ENCODE assay signal across 10 mouse cellular contexts in genomic region chr11:52431594-52431993, GRCm38 (mm10). TPM values are rescaled to one million over a fixed set of nuclear protein-coding genes. Genes with fewer than 3 reads are reported as not detected.
DNase-seq lines count a peak whose midpoint lies in the region; ATAC-seq and TF ChIP-seq lines count a peak whose summit lies in the region.
"Had no signal": no experiment of that assay in that cellular context is flagged by ENCODE, and none has a peak within 500 bp of the region (broad histone marks: within the 10 kb centered on the region; RNA-seq: fewer than 3 reads in every experiment).

No protein-coding gene starts in this region.

- H3K4me3 ChIP-seq in lung, embryonic 14.5 days (ENCODE audit: low read depth, low read length), result no peak overlapping the region
- no peak overlapping the region for H3K4me3 ChIP-seq in lung, adult 2 months (replicated peaks; ENCODE audit: extremely low read depth, low read depth, low read length)
- H3K4me3 ChIP-seq in thymus, adult 2 months (ENCODE audit: control insufficient read depth, insufficient read depth, low read length), result no peak overlapping the region
- H3K4me3 ChIP-seq: erythroblast, embryonic 14.5 days; midbrain, embryonic 13.5 days had no signal

- no peak overlapping the region for H3K4me2 ChIP-seq in lung, embryonic 14.5 days
- H3K4me2 ChIP-seq: midbrain, embryonic 13.5 days had no signal

- H3K9ac ChIP-seq in lung, embryonic 14.5 days, result no peak overlapping the region
- H3K9ac ChIP-seq: midbrain, embryonic 13.5 days had no signal

- H3K36me3 ChIP-seq in lung, embryonic 14.5 days (ENCODE audit: insufficient read depth), result no peaks in the 10 kb centered on the region
- H3K36me3 ChIP-seq in thymus, adult 2 months (ENCODE audit: control insufficient read depth, insufficient read depth, low read length), result no peaks in the 10 kb centered on the region
- H3K36me3 ChIP-seq: midbrain, embryonic 13.5 days had no signal

- no peak for TF ChIP-seq CTCF in lung, embryonic 14.5 days (IDR thresholded peaks at IDR 0.05; ENCODE audit: low read depth)
- TF ChIP-seq CTCF in lung, adult 2 months (IDR thresholded peaks at IDR 0.05; ENCODE audit: insufficient read depth, low read length), result no peak
- TF ChIP-seq CTCF in thymus, adult 2 months (IDR thresholded peaks at IDR 0.05; ENCODE audit: borderline replicate concordance, control insufficient read depth, extremely low read depth, insufficient read depth, low read length, poor library complexity), result no peak

- no peak for ATAC-seq in lung, embryonic 14.5 days (ENCODE audit: insufficient read depth)
- ATAC-seq: midbrain, embryonic 13.5 days had no signal

- H3K27ac ChIP-seq in lung, embryonic 14.5 days (ENCODE audit: low read depth), result no peak overlapping the region
- no peak overlapping the region for H3K27ac ChIP-seq in thymus, adult 2 months (ENCODE audit: control insufficient read depth, insufficient read depth, low read length)
- H3K27ac ChIP-seq: midbrain, embryonic 13.5 days had no signal

- WGBS in lung, embryonic 14.5 days, result 41% methylated on average over 5 of the region's 5 CpGs
- 31% methylated on average over 5 of the region's 5 CpGs for WGBS in lung, adult 2 months
- 88% methylated on average over 5 of the region's 5 CpGs for WGBS in thymus, adult 2 months

- intact Hi-C loops in gastrocnemius, postnatal 14 days (cut with DNase I; ENCODE audit: low total_unique reads), result no loop called here

- H3K27me3 ChIP-seq in lung, embryonic 14.5 days (ENCODE audit: insufficient read depth, low read length), result no peaks in the 10 kb centered on the region
- no peaks in the 10 kb centered on the region for H3K27me3 ChIP-seq in thymus, adult 2 months (ENCODE audit: control insufficient read depth, insufficient read depth, low read length)
- H3K27me3 ChIP-seq: midbrain, embryonic 13.5 days had no signal

- no peaks in the 10 kb centered on the region for H3K9me3 ChIP-seq in lung, embryonic 14.5 days (ENCODE audit: low read depth, low read length)

- TF ChIP-seq POLR2A in lung, adult 2 months (IDR thresholded peaks at IDR 0.05; ENCODE audit: borderline replicate concordance, extremely low read depth, low read depth, low read length), result no peak
- TF ChIP-seq POLR2A in thymus, adult 2 months (IDR thresholded peaks at IDR 0.05; ENCODE audit: control insufficient read depth, extremely low read depth, insufficient read depth, low read length, poor library complexity), result no peak

- DNase-seq in gastrocnemius, postnatal 10 days, result peak; percentile 24
- DNase-seq in gastrocnemius, postnatal 14 days, result no peak
- peak; percentile 55 for DNase-seq in lung, embryonic 14.5 days
- DNase-seq in lung, adult 2 months, result no peak
- peak; percentile 82 for DNase-seq in adrenal gland, postnatal 14 days
- DNase-seq in lung, postnatal 14 days, result peak; percentile 43
- no peak for DNase-seq in liver
- DNase-seq in thymus, adult 2 months, result no peak

- H3K4me1 ChIP-seq in lung, embryonic 14.5 days (ENCODE audit: insufficient read depth), result no peaks in the 10 kb centered on the region
- no peaks in the 10 kb centered on the region for H3K4me1 ChIP-seq in lung, adult 2 months (ENCODE audit: control insufficient read depth, insufficient read depth, low read length)
- H3K4me1 ChIP-seq in thymus, adult 2 months (replicated peaks; ENCODE audit: control insufficient read depth, insufficient read depth, low read length), result no peaks in the 10 kb centered on the region
- H3K4me1 ChIP-seq: midbrain, embryonic 13.5 days had no signal

RNA-seq across cellular contexts. Expression of gene 9530068E07Rik, which starts 35.4 kb away (rescaled TPM):
- 10 to 100 TPM; 76.7 to 83.4 TPM for total RNA-seq in gastrocnemius, postnatal 10 days (2021)
- total RNA-seq in gastrocnemius, postnatal 14 days (2021), result 10 to 100 TPM; 57.9 to 62.0 TPM
- 235 and 242 TPM in 2 replicates for polyA plus RNA-seq in lung, embryonic 14.5 days (2014; fragmentation: Nextera tagmentation; extraction: Ambion mirVana)
- 160 and 194 TPM in 2 replicates for polyA plus RNA-seq in lung, adult 2 months (2012; rRNA removed)
- total RNA-seq in adrenal gland, postnatal 14 days (2021), result 137 and 146 TPM in 2 replicates
- polyA plus RNA-seq in thymus, adult 2 months (2012; rRNA removed), result 124 and 127 TPM in 2 replicates

Comparison
In these comparisons a context has a peak if more than half of its experiments do, and no peak if none do; other contexts are left out.
1. DNase-seq: peak in gastrocnemius, postnatal 10 days (single experiment), lung, embryonic 14.5 days (single experiment), adrenal gland, postnatal 14 days (single experiment) and lung, postnatal 14 days (single experiment); none in gastrocnemius, postnatal 14 days (single experiment), lung, adult 2 months (single experiment), liver (single experiment) and thymus, adult 2 months (single experiment).